Mouse (Mus musculus) lung, postnatal 0 days (tissue): ENCODE measurements at regions not wholly inside any gene's neighbourhood (a gene's known extent, or its start where the extent isn't known, plus 50 kb on each side); places are given as distances from the start of the nearest gene placed in this dataset.

Experiments
- CTCF ChIP-seq: IDR thresholded peaks from 2 replicates; pipeline ENCODE4 v1.5.1; 2016; ENCODE audit warnings: antibody characterized with exemption, mild to moderate bottlenecking
- EP300 ChIP-seq: IDR thresholded peaks from 2 replicates; pipeline ENCODE4 v1.6.1; 2016; ENCODE audit warnings: antibody characterized with exemption, mild to moderate bottlenecking, control low read depth

- TF ChIP-seq CTCF (peak; percentile 66), EP300 (no peak)
These were observed 131.3 kb downstream of the Areg start for GRCm38 (mm10) chr5:91270747-91271146.
